Mouse (Mus musculus): ENCODE results near the gene Nrxn3. TPM values are rescaled to one million over a fixed set of nuclear protein-coding genes. Genes with fewer than 3 reads are reported as not detected.

Gene Nrxn3
- polyA plus RNA-seq, 1 experiment from 2014 or later, result 94.1 TPM

DNA sequence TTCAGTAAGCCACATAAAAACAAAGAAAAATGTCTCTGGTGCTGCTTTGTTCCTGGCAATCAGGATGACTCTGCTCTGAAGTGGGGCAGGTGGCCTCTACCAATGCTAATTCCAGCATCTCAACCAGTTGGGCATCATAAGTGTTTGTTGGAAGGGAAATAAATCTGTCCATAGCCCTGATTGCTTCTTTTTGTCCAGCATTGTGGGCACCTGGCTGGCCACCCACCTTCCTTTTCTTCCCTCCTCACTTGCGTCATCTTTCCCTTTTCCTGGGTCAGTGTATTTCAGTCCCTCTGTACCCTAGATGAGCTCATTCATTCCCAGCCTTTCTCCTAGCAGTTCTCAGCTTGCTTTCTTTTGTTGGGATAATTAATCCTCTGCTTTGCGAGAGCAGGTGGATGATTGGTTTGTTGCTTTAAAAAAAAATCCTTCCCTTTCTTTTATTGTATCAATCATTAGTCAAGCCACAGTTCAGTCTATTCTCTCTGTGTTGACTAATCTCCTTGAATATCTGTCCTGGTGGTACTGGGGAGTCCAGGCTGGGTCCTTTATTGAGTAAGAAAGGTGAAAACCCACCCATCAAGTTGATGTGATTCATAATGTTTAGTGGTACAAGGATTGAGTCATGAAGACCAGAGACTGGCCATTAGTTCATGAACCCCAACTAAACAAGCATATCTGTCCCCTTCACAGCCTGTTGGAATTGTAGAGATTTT, 719.8 kb downstream of the Nrxn3 start:
- Histone ChIP-seq H3K36me3 (no peaks in the 10 kb centered on the region), H3K4me2 (no peak overlapping the region), H3K4me1 (replicated peaks) (no peaks in the 10 kb centered on the region), H3K27me3 (no peaks in the 10 kb centered on the region), H3K9me3 (no peaks in the 10 kb centered on the region), H3K27ac (replicated peaks) (no peak overlapping the region), H3K4me3 (no peak overlapping the region), H3K9ac (no peak overlapping the region)
- WGBS, result 20% methylated on average over 2 of the region's 2 CpGs
- no peak for ATAC-seq (ENCODE audit: low FRiP score, low read depth)

DNA sequence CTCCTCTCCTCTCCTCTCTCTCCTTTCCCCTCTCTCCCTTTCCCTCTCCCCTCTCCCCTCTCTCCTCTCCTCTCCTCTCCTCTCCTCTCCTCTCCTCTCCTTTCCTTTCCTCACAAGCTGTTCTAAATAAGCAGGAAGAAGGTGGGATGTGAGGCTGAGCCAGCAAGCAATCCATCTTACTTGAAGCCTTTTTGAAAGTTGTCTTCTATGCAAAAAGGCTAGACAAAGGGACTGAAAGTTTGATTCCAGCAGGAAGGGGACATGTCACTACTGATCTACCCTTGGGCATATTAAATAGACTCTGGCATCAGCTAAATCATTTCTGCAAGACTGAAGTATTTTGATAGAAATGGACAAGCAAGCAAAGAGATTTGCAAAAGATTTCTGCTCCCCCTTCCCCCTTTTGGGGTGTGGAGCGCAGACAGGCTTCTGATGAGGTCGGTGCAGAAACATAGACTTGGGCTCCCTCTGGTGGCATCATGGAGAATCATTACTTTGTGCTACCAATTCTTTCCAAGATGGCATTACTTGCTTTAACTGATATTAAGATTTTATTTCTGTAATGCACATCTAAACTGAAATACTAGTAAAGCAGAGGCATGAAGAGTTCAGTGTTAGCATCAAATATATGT, 728.1 kb downstream of the Nrxn3 start:
- H3K4me2 ChIP-seq, result no peak overlapping the region
- no peak overlapping the region for H3K27ac ChIP-seq (replicated peaks)
- ATAC-seq (ENCODE audit: low FRiP score, low read depth), result peak; percentile 81; the same call in 1 of the 2 replicates
- H3K36me3 ChIP-seq, result no peaks in the 10 kb centered on the region
- 0% methylated on average over 2 of the region's 2 CpGs for WGBS
- H3K4me3 ChIP-seq, result no peak overlapping the region
- H3K9ac ChIP-seq, result no peak overlapping the region
- no peaks in the 10 kb centered on the region for H3K9me3 ChIP-seq
- H3K4me1 ChIP-seq (replicated peaks), result no peaks in the 10 kb centered on the region
- no peaks in the 10 kb centered on the region for H3K27me3 ChIP-seq

DNA sequence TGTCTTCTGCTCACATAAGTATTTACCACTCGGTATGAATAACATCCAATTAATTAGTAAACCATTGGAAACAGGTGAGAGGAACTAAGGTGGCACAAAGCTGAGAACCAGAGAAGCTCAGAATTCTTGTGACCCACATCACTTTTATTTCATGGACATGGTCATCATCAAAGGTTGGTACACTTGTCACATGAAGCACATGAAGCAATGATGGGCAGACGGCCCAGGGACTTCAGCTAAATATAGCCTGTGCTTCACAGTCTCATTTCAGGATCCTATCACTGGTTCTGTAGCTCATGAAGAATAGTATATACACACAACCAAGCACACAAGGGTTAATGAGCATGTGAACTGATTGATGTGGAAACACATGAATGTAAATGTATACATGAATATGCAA, 747.5 kb downstream of the Nrxn3 start:
- Histone ChIP-seq H3K27ac (replicated peaks) (no peak overlapping the region), H3K9ac (no peak overlapping the region), H3K9me3 (no peaks in the 10 kb centered on the region), H3K4me3 (no peak overlapping the region), H3K36me3 (no peaks in the 10 kb centered on the region), H3K4me2 (no peak overlapping the region), H3K27me3 (no peaks in the 10 kb centered on the region), H3K4me1 (replicated peaks) (no peaks in the 10 kb centered on the region)
- no peak for ATAC-seq (ENCODE audit: low FRiP score, low read depth)
- WGBS, result 87% methylated on average over 2 of the region's 2 CpGs

DNA sequence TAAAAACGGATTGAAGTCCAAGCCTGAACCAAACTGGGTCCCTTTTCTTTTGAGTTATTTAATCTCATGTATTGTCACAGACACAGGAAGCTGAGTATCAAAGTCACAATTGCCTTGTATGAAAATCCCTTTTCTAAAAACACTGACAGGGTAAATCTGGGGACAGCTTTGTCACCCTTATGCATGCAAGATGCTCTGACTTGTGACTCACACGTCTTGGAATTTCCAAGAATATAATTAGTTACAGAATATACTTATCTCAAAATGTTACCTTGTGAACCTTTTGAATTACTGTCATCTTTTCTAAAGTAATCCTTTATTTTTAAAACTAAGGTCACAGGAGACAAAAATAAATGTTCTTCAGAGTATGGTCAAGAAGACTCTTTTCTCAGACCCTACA, 748.6 kb downstream of the Nrxn3 start:
- Histone ChIP-seq H3K9me3 (no peaks in the 10 kb centered on the region), H3K27me3 (no peaks in the 10 kb centered on the region), H3K4me3 (no peak overlapping the region), H3K9ac (no peak overlapping the region), H3K36me3 (no peaks in the 10 kb centered on the region), H3K4me1 (replicated peaks) (no peaks in the 10 kb centered on the region), H3K27ac (replicated peaks) (no peak overlapping the region), H3K4me2 (no peak overlapping the region)
- 64% methylated on average over 2 of the region's 2 CpGs for WGBS
- no peak for ATAC-seq (ENCODE audit: low FRiP score, low read depth)

DNA sequence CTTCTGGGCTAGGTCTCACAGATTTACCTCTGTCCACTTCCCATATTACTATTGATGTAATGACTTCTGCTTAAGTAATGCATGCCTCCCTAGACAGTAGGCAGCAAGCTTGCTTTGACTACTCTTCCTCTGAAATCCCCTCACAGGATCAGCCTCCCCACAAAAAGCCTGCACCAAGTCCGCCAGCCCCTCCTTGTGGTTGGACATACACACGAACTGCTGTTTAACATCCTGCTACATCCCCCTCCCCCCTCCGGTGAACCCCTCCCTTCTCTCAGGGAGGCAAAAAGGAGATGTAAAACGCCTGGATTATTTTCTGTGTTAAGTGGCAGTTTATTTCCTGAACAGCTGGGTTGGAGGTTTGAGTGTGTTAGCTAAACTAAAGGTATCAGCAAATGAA, 749.2 kb downstream of the Nrxn3 start:
- WGBS, result 57% methylated on average over 4 of the region's 4 CpGs
- no peak overlapping the region for H3K4me3 ChIP-seq
- no peaks in the 10 kb centered on the region for H3K27me3 ChIP-seq
- H3K4me1 ChIP-seq (replicated peaks), result no peaks in the 10 kb centered on the region
- no peak for ATAC-seq (ENCODE audit: low FRiP score, low read depth)
- no peaks in the 10 kb centered on the region for H3K9me3 ChIP-seq
- no peak overlapping the region for H3K9ac ChIP-seq
- H3K27ac ChIP-seq (replicated peaks), result no peak overlapping the region
- H3K36me3 ChIP-seq, result no peaks in the 10 kb centered on the region
- no peak overlapping the region for H3K4me2 ChIP-seq

DNA sequence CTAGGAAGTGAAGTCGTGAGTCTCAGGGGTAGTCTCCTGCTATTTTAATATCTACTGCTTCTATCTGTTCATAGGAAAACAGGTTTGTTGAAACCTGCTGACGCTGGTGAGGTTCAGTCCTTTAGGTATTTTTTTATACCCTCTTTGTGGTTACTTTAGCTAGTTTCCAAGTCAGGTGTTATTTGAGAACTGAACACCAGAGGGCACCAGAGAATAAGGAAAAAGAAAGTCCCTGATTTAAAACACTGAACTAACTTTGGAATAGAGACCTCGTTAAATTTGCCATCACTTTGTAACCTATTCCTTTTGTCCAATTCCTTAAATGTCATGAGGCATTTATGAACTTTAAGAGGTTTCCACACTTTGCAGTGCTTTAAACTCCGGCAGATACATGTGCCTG, 756.4 kb downstream of the Nrxn3 start:
- H3K36me3 ChIP-seq, result no peaks in the 10 kb centered on the region
- WGBS, result 22% methylated on average over 4 of the region's 4 CpGs
- no peak overlapping the region for H3K27ac ChIP-seq (replicated peaks)
- no peak overlapping the region for H3K4me2 ChIP-seq
- H3K9me3 ChIP-seq, result no peaks in the 10 kb centered on the region
- H3K4me3 ChIP-seq, result no peak overlapping the region
- no peaks in the 10 kb centered on the region for H3K27me3 ChIP-seq
- ATAC-seq (ENCODE audit: low FRiP score, low read depth), result no peak
- no peaks in the 10 kb centered on the region for H3K4me1 ChIP-seq (replicated peaks)
- H3K9ac ChIP-seq, result no peak overlapping the region

DNA sequence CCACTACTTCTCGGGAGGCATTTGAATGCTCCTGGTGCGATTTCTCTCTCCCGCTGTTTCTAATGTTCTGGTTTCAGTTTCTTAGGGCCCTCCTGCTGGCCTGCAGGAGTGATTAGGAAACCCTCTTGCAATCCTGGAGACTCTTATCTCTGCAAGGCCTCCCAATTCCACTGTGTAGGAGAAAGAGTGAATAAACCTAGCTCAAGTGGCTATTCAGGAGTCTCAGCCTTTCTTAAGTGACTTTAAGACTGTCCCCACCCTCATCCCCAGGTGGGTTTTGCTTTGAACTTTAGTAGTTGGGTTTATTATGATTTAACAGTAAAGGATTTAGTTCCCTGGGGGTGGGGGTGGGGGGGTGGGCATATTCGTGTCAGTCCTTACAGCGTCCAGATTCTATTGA, 759.5 kb downstream of the Nrxn3 start:
- Histone ChIP-seq H3K9me3 (no peaks in the 10 kb centered on the region), H3K4me1 (replicated peaks) (no peaks in the 10 kb centered on the region), H3K27me3 (no peaks in the 10 kb centered on the region), H3K4me2 (no peak overlapping the region), H3K27ac (replicated peaks) (no peak overlapping the region), H3K9ac (no peak overlapping the region), H3K4me3 (no peak overlapping the region), H3K36me3 (no peaks in the 10 kb centered on the region)
- WGBS, result 43% methylated on average over 5 of the region's 5 CpGs
- ATAC-seq (ENCODE audit: low FRiP score, low read depth), result no peak

DNA sequence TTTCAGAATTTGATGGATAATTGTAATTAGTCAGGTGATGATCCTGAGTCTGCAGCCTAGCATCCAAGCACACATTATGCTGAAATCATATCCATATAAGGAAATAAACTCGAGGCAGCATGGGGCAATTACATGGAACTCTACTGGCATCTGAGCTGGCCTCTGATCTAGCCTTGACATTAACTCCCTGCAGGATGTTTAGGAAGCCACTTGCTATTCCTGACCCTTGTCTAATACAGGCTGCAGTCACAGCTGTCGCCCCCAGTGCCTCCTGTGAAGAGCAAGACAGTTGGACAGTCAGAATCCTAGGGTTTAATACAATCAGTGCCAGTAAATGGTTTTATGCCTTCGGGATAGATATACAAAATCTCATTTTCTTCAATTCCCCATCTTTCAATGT, 781.4 kb downstream of the Nrxn3 start:
- WGBS, result 26% methylated on average over 3 of the region's 3 CpGs
- H3K4me1 ChIP-seq (replicated peaks), result peaks cover 9% of the 10 kb centered on the region; the same call in 1 of the 2 replicates
- H3K9ac ChIP-seq, result no peak overlapping the region
- no peaks in the 10 kb centered on the region for H3K36me3 ChIP-seq
- H3K4me2 ChIP-seq, result no peak overlapping the region
- H3K27me3 ChIP-seq, result no peaks in the 10 kb centered on the region
- H3K4me3 ChIP-seq, result no peak overlapping the region
- no peaks in the 10 kb centered on the region for H3K9me3 ChIP-seq
- ATAC-seq (ENCODE audit: low FRiP score, low read depth), result peak; percentile 61; the same call in 1 of the 2 replicates
- no peak overlapping the region for H3K27ac ChIP-seq (replicated peaks)

DNA sequence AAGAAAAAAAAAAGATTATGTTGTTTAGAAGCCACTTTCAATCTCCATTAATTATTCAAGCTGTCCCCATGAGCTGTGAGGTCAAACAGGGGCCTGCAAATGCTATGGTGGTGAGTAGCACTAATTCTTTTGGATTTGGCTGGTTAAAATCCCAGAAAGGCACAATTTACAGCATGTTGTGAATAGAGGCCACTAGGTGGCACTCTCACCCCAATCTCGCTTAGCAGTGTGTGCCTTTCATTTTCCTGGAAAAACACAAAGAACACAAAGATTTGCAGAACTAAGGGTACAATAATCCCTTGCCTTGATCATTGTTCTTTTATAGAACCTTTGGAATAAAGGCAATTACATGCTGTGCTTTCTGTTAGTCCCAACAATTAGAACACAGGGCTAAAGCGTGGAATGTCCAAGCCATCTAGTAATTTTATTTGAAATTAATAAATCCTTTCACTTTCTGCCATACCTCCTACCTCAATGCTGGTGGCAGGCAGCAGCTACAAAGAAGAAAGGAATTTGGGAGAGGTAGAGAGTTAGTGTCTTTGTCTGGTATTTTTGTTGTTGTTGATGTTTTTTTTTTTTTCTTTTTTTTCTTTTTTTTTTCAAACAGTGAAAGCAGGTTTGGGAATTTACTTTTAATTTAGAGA, 782.6 kb downstream of the Nrxn3 start:
- Histone ChIP-seq H3K9me3 (no peaks in the 10 kb centered on the region), H3K4me1 (replicated peaks) (peaks cover 9% of the 10 kb centered on the region; the same call in 1 of the 2 replicates), H3K4me2 (no peak overlapping the region), H3K36me3 (no peaks in the 10 kb centered on the region), H3K4me3 (no peak overlapping the region), H3K27ac (replicated peaks) (peak overlapping the region; percentile 58; the same call in 1 of the 2 replicates), H3K27me3 (no peaks in the 10 kb centered on the region), H3K9ac (no peak overlapping the region)
- peak; percentile 84 for ATAC-seq (ENCODE audit: low FRiP score, low read depth)
- WGBS, result 7% methylated on average over 2 of the region's 2 CpGs

DNA sequence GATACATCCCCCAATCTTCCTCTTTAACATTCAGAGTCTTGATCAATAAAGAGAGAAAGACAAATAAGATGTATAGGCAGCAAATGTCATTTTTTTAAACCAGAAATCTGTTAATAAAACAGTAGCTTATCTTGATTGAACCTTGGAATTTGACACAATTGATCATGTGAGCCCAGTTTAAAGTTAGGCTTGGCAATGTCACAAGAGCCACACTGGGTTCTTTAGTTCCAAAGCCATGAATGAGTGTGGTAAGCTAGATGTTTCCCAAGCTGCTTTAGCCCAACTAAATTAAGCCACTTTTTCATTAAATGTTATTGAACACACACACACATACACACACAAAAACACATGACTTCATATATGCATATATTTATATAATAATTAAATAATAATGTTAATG, 786.3 kb downstream of the Nrxn3 start:
- ATAC-seq (ENCODE audit: low FRiP score, low read depth), result no peak
- H3K27me3 ChIP-seq, result no peaks in the 10 kb centered on the region
- H3K9me3 ChIP-seq, result no peaks in the 10 kb centered on the region
- H3K27ac ChIP-seq (replicated peaks), result no peak overlapping the region
- H3K4me3 ChIP-seq, result no peak overlapping the region
- H3K9ac ChIP-seq, result no peak overlapping the region
- no peak overlapping the region for H3K4me2 ChIP-seq
- no peaks in the 10 kb centered on the region for H3K36me3 ChIP-seq
- H3K4me1 ChIP-seq (replicated peaks), result peaks cover 7% of the 10 kb centered on the region; the same call in 1 of the 2 replicates

DNA sequence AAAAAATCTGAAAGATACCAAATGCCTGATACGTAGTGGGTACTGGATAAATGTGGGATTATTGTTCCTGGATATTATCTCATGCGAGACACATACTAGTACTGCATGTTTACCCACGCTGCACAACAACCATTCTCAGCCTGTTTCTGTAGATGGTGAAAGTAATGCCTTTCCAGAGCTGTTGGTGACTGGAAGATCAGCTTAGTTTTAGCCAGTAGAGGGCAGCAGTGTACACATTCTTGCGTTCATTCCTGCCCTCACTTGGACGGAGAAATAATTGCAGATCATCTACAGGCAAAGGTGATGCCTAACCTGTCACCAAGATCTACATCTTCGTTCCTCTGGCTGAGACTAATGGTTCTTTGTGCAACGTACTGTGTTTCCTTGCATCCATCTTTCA, 791.1 kb downstream of the Nrxn3 start:
- Histone ChIP-seq H3K27ac (replicated peaks) (no peak overlapping the region), H3K4me2 (no peak overlapping the region), H3K36me3 (no peaks in the 10 kb centered on the region), H3K27me3 (no peaks in the 10 kb centered on the region), H3K4me3 (no peak overlapping the region), H3K4me1 (replicated peaks) (no peaks in the 10 kb centered on the region), H3K9me3 (no peaks in the 10 kb centered on the region), H3K9ac (no peak overlapping the region)
- WGBS, result 43% methylated on average over 7 of the region's 7 CpGs
- ATAC-seq (ENCODE audit: low FRiP score, low read depth), result no peak

DNA sequence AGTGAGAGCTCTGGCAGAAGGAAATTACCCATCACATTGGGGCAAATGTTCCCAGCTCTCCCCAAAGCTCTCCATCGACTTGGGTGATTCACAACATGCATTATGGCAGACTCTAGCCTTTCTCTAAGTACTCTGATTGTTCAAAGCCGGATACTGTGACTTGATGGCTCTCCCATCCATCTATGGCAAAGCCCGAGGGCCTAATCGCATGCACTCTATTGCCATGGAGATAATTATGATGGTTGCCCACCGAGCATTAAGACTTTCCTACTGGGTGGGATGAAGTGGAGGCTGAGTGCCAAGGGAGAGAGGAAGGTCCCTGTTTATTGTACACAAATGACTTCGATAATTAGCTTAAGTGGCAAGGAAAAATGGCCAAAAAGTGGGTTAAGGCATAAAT, 793.4 kb downstream of the Nrxn3 start:
- Histone ChIP-seq H3K9ac (no peak overlapping the region), H3K9me3 (no peaks in the 10 kb centered on the region), H3K4me3 (no peak overlapping the region), H3K4me1 (replicated peaks) (no peaks in the 10 kb centered on the region), H3K27me3 (no peaks in the 10 kb centered on the region), H3K4me2 (no peak overlapping the region), H3K27ac (replicated peaks) (no peak overlapping the region), H3K36me3 (no peaks in the 10 kb centered on the region)
- 50% methylated on average over 6 of the region's 6 CpGs for WGBS
- no peak for ATAC-seq (ENCODE audit: low FRiP score, low read depth)
